Comparison of ENCODE assay signal across 8 mouse cellular contexts in genomic region chr2:45110757-45111411, GRCm38 (mm10). TPM values are rescaled to one million over a fixed set of nuclear protein-coding genes. Genes with fewer than 3 reads are reported as not detected.
DNase-seq lines count a peak whose midpoint lies in the region; ATAC-seq and TF ChIP-seq lines count a peak whose summit lies in the region.

No protein-coding gene starts in this region.

- H3K27me3 ChIP-seq in intestine, embryonic 15.5 days (replicated peaks), result peaks cover 15% of the 10 kb centered on the region; the same call in 1 of the 2 replicates
- no peaks in the 10 kb centered on the region for H3K27me3 ChIP-seq in neural tube, embryonic 14.5 days (ENCODE audit: control insufficient read depth, insufficient read depth, low read length)

- no peak for TF ChIP-seq POLR2A in bone marrow, adult 2 months (IDR thresholded peaks at IDR 0.05; ENCODE audit: borderline replicate concordance, control insufficient read depth, low read depth, low read length)
- no peak; the same call in 1 of the 2 replicates for TF ChIP-seq POLR2A in lung, adult 2 months (IDR thresholded peaks at IDR 0.05; ENCODE audit: borderline replicate concordance, extremely low read depth, low read depth, low read length)

- H3K4me1 ChIP-seq in bone marrow, adult 2 months (ENCODE audit: control insufficient read depth, insufficient read depth, low read length), result no peaks in the 10 kb centered on the region
- H3K4me1 ChIP-seq in intestine, embryonic 15.5 days (replicated peaks), result peaks cover 3% of the 10 kb centered on the region; the same call in 1 of the 2 replicates
- H3K4me1 ChIP-seq in lung, adult 2 months (ENCODE audit: control insufficient read depth, insufficient read depth, low read length), result peaks cover 2% of the 10 kb centered on the region; the same call in 1 of the 2 replicates
- peaks cover 12% of the 10 kb centered on the region; the same call in 1 of the 2 replicates for H3K4me1 ChIP-seq in neural tube, embryonic 14.5 days (ENCODE audit: control insufficient read depth, insufficient read depth, low read length)

- WGBS in bone marrow, adult 2 months, result under 1% methylated on average over 20 of the region's 20 CpGs
- under 1% methylated on average over 20 of the region's 20 CpGs for WGBS in intestine, embryonic 15.5 days
- 1% methylated on average over 20 of the region's 20 CpGs for WGBS in lung, adult 2 months
- WGBS in neural tube, embryonic 14.5 days, result 0% methylated on average over 20 of the region's 20 CpGs

- peak overlapping the region; percentile 99 for H3K27ac ChIP-seq in left cerebral cortex, adult 2 months
- H3K27ac ChIP-seq in bone marrow, adult 2 months (ENCODE audit: control insufficient read depth, insufficient read depth, low read depth, low read length, poor library complexity), result peak overlapping the region; percentile 93
- peak overlapping the region; percentile 89 for H3K27ac ChIP-seq in intestine, embryonic 15.5 days
- peak overlapping the region; percentile 98 for H3K27ac ChIP-seq in neural tube, embryonic 14.5 days (ENCODE audit: low read depth, low read length)

- no peak for TF ChIP-seq CTCF in left cerebral cortex, adult 2 months (IDR thresholded peaks at IDR 0.05)
- TF ChIP-seq CTCF in bone marrow, adult 2 months (IDR thresholded peaks at IDR 0.05; ENCODE audit: control insufficient read depth, insufficient read depth, low read length), result no peak
- no peak for TF ChIP-seq CTCF in lung, adult 2 months (IDR thresholded peaks at IDR 0.05; ENCODE audit: insufficient read depth, low read length)

- H3K36me3 ChIP-seq in intestine, embryonic 15.5 days, result no peaks in the 10 kb centered on the region
- H3K36me3 ChIP-seq in neural tube, embryonic 14.5 days (ENCODE audit: control insufficient read depth, insufficient read depth, low read length), result no peaks in the 10 kb centered on the region

- intact Hi-C loops in left cerebral cortex, adult 2 months (cut with DNase I), result loop anchor here (5.0 to 10.0 kb wide), 6 partner anchors 539 to 1331 kb away; no protein-coding TSS in a partner anchor
- intact Hi-C loops in gastrocnemius, postnatal 14 days (cut with DNase I; ENCODE audit: low total_unique reads), result loop anchor here (10.0 kb wide), 1 partner anchor 186 kb away; the partner anchor contains the start of gene Gtdc1

- DNase-seq in left cerebral cortex, adult 2 months (ENCODE audit: extremely low spot score in 1 of 2, low spot score in 2 of 2), result peak in 1 of 2 experiments; percentile 50
- no peak for DNase-seq in left cerebral cortex, adult 11 months (ENCODE audit: low spot score)
- peak; percentile 56 for DNase-seq in gastrocnemius, postnatal 14 days
- DNase-seq in lung, adult 2 months, result peak; percentile 53
- no peak for DNase-seq in natural killer cell, adult 2 months (ENCODE audit: low spot score in 2 of 2)

- no peaks in the 10 kb centered on the region for H3K9me3 ChIP-seq in intestine, embryonic 15.5 days
- H3K9me3 ChIP-seq in neural tube, embryonic 14.5 days (ENCODE audit: control insufficient read depth, low read length), result no peaks in the 10 kb centered on the region

- peak overlapping the region; percentile 85 for H3K4me2 ChIP-seq in intestine, embryonic 15.5 days (replicated peaks)
- peak overlapping the region; percentile 73 for H3K4me2 ChIP-seq in neural tube, embryonic 14.5 days (ENCODE audit: low read depth, low read length)

- 0 out of 2 replicates have a peak, but pooled peaks have one; percentile 4 for ATAC-seq in intestine, embryonic 15.5 days
- peak; percentile 12; the same call in 1 of the 2 replicates for ATAC-seq in neural tube, embryonic 14.5 days (ENCODE audit: low read depth)

- H3K9ac ChIP-seq in intestine, embryonic 15.5 days, result peak overlapping the region; percentile 82
- H3K9ac ChIP-seq in neural tube, embryonic 14.5 days (replicated peaks; ENCODE audit: low read depth, low read length), result peak overlapping the region; percentile 96

- peak overlapping the region; percentile 84 for H3K4me3 ChIP-seq in left cerebral cortex, adult 2 months
- H3K4me3 ChIP-seq in bone marrow, adult 2 months (replicated peaks; ENCODE audit: control insufficient read depth, low read depth, low read length), result peak overlapping the region; percentile 85
- peak overlapping the region; percentile 66 for H3K4me3 ChIP-seq in intestine, embryonic 15.5 days (replicated peaks)
- H3K4me3 ChIP-seq in lung, adult 2 months (replicated peaks; ENCODE audit: extremely low read depth, low read depth, low read length), result peak overlapping the region; percentile 87
- H3K4me3 ChIP-seq in neural tube, embryonic 14.5 days (ENCODE audit: low read depth, low read length), result peak overlapping the region; percentile 79

RNA-seq across cellular contexts. Expression of gene Zeb2, which starts 6.3 kb away (rescaled TPM):
- 100 to 1,000 TPM; 156 to 181 TPM for total RNA-seq in left cerebral cortex, adult 2 months (2021)
- polyA plus RNA-seq in bone marrow, adult 2 months (2011; ENCODE audit: insufficient read depth, insufficient read length, low replicate concordance, missing spikeins), result 116 and 143 TPM in 2 replicates
- 10 to 100 TPM; 40.8 to 59.9 TPM for total RNA-seq in gastrocnemius, postnatal 14 days (2021)
- 34.5 and 37.4 TPM in 2 replicates for polyA plus RNA-seq in intestine, embryonic 15.5 days (2015; fragmentation: Nextera tagmentation; extraction: Ambion mirVana)
- polyA plus RNA-seq in lung, adult 2 months (2012; rRNA removed), result 26.1 and 59.0 TPM in 2 replicates
- polyA plus RNA-seq in neural tube, embryonic 14.5 days (2014; fragmentation: Nextera tagmentation; extraction: Ambion mirVana), result 53.8 and 57.6 TPM in 2 replicates

Comparison
In these comparisons a context has a peak if more than half of its experiments do, and no peak if none do; other contexts are left out.
1. DNase-seq: peak in gastrocnemius, postnatal 14 days (single experiment) and lung, adult 2 months (single experiment); none in left cerebral cortex, adult 11 months (single experiment) and natural killer cell, adult 2 months (0 of 2).
2. Peak in every context shown above with its lines, with median percentiles within 50 percentile points of each other: H3K27ac ChIP-seq and H3K4me3 ChIP-seq.